Mouse (Mus musculus): Measurements from ENCODE around the gene Plxdc2. TPM values are rescaled to one million over a fixed set of nuclear protein-coding genes. Genes with fewer than 3 reads are reported as not detected.

Gene Plxdc2
- polyA plus RNA-seq, 1 experiment from 2014 or later: 15.7 TPM

DNA sequence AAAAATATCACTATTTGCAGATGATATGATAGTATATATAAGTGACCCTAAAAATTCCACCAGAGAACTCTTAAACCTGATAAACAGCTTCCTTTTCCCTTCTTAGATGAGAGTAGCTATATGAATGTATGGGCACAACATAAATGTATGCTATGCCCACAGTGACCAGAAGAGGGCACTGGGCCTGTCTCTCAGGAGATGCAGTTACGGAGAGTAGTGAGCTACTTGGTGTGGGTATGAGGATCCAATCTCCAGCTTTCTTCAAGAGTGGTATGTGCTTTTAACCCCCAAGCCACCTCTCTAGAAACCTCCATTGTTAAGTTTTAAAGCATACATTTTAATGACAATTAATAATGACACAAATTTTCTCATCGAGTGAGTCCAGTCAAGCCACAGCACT, 350.1 kb downstream of the Plxdc2 start:
- no peaks in the 10 kb centered on the region for H3K27me3 ChIP-seq (ENCODE audit: control insufficient read depth, insufficient read depth, low read length)
- H3K9me3 ChIP-seq (ENCODE audit: control insufficient read depth, low read length): no peaks in the 10 kb centered on the region
- WGBS: 83% methylated on average over 2 of the region's 2 CpGs
- no peak overlapping the region for H3K4me3 ChIP-seq (ENCODE audit: control insufficient read depth in 1 of 2, insufficient read depth in 1 of 2, low read depth in 1 of 2, low read length in 2 of 2)
- no peak overlapping the region for H3K4me2 ChIP-seq (ENCODE audit: low read length)
- H3K9ac ChIP-seq (ENCODE audit: low read length): no peak overlapping the region
- ATAC-seq (ENCODE audit: insufficient number of reproducible peaks, insufficient read depth, low FRiP score, low read depth): no peak
- no peaks in the 10 kb centered on the region for H3K36me3 ChIP-seq (ENCODE audit: control insufficient read depth, insufficient read depth, low read length)
- H3K4me1 ChIP-seq (ENCODE audit: control insufficient read depth in 2 of 2, insufficient read depth in 2 of 2, low read length in 2 of 2): no peaks in the 10 kb centered on the region
- no peak overlapping the region for H3K27ac ChIP-seq (replicated peaks in 1 of 2; ENCODE audit: control insufficient read depth in 1 of 2, insufficient read depth in 1 of 2, low read depth in 2 of 2, low read length in 2 of 2)

DNA sequence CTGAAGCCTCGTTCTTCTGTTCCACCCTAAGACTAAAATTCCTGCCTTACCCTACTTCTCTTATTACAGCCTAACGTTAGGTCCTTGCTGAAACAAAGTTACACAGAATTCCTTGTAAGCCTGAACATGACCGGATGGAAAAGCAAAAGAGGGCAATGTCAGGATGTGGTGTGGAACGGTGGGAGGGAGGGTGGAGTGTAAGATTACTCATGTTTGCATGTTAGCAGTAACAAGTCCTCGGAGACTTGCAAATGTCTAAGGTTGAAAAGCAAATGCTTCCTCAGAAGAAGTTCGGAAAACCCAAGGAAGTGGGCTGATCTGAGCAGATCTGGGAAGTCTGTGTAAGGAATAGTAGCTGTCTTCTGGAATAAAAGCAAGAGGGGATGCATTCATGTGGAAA, 353.8 kb downstream of the Plxdc2 start:
- Histone ChIP-seq H3K9me3 (ENCODE audit: control insufficient read depth, low read length) (no peaks in the 10 kb centered on the region), H3K27me3 (ENCODE audit: control insufficient read depth, insufficient read depth, low read length) (no peaks in the 10 kb centered on the region), H3K27ac (replicated peaks in 1 of 2; ENCODE audit: control insufficient read depth in 1 of 2, insufficient read depth in 1 of 2, low read depth in 2 of 2, low read length in 2 of 2) (no peak overlapping the region), H3K4me1 (ENCODE audit: control insufficient read depth in 2 of 2, insufficient read depth in 2 of 2, low read length in 2 of 2) (no peaks in the 10 kb centered on the region), H3K4me3 (ENCODE audit: control insufficient read depth in 1 of 2, insufficient read depth in 1 of 2, low read depth in 1 of 2, low read length in 2 of 2) (no peak overlapping the region), H3K9ac (ENCODE audit: low read length) (no peak overlapping the region), H3K36me3 (ENCODE audit: control insufficient read depth, insufficient read depth, low read length) (no peaks in the 10 kb centered on the region), H3K4me2 (ENCODE audit: low read length) (no peak overlapping the region)
- no peak for ATAC-seq (ENCODE audit: insufficient number of reproducible peaks, insufficient read depth, low FRiP score, low read depth)
- 67% methylated on average over 6 of the region's 6 CpGs for WGBS

DNA sequence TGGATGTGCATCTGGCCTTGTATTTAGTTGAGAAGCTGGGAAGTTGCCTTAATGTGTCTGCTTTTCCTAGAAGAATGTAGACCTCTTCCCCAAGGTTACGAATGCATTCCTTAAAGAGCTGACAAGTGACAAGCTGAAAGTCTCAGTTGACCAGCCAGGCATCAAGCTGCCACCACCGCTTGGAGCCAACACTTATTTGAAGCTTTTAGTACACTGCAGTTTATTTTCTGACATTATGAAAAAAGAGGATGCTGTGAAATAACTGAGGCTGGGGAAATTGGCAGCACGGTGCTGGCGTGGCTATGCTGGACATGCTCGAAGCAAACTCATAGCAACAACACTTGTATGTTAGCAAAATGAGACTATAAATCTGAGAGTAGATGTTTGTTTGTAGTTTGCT, 374.9 kb downstream of the Plxdc2 start:
- H3K9me3 ChIP-seq (ENCODE audit: control insufficient read depth, low read length): no peaks in the 10 kb centered on the region
- 88% methylated on average over 5 of the region's 5 CpGs for WGBS
- H3K4me2 ChIP-seq (ENCODE audit: low read length): no peak overlapping the region
- H3K4me3 ChIP-seq (ENCODE audit: control insufficient read depth in 1 of 2, insufficient read depth in 1 of 2, low read depth in 1 of 2, low read length in 2 of 2): no peak overlapping the region
- H3K9ac ChIP-seq (ENCODE audit: low read length): no peak overlapping the region
- H3K27ac ChIP-seq (replicated peaks in 1 of 2; ENCODE audit: control insufficient read depth in 1 of 2, insufficient read depth in 1 of 2, low read depth in 2 of 2, low read length in 2 of 2): no peak overlapping the region
- no peaks in the 10 kb centered on the region for H3K36me3 ChIP-seq (ENCODE audit: control insufficient read depth, insufficient read depth, low read length)
- H3K4me1 ChIP-seq (ENCODE audit: control insufficient read depth in 2 of 2, insufficient read depth in 2 of 2, low read length in 2 of 2): no peaks in the 10 kb centered on the region; a peak in 1 of 4 replicates
- no peaks in the 10 kb centered on the region for H3K27me3 ChIP-seq (ENCODE audit: control insufficient read depth, insufficient read depth, low read length)
- no peak for ATAC-seq (ENCODE audit: insufficient number of reproducible peaks, insufficient read depth, low FRiP score, low read depth)

DNA sequence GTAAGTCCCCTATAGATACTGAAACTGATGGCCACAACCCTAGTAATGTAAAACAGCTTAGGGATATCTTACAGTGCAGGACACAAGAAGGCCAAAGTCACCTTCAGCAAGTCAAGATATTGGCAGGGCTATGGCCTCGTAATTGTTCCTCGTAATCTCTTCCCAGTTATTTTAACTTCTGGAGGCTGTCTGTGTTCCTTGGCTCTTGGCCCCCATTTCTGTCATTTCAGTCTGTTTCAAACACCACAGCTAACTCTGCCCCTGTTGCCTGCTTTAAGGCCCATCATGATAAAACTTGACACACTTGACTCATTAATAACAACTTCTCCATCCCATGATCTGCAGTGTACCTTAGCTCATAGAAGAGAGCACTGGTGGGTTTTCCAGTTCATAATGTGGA, 378.3 kb downstream of the Plxdc2 start:
- no peak for ATAC-seq (ENCODE audit: insufficient number of reproducible peaks, insufficient read depth, low FRiP score, low read depth)
- 22% methylated on average over 2 of the region's 2 CpGs for WGBS
- H3K9me3 ChIP-seq (ENCODE audit: control insufficient read depth, low read length): no peaks in the 10 kb centered on the region
- peaks cover 0 to 2% of the 10 kb centered on the region in 2 experiments; a peak in 3 of 4 replicates for H3K4me1 ChIP-seq (ENCODE audit: control insufficient read depth in 2 of 2, insufficient read depth in 2 of 2, low read length in 2 of 2)
- H3K4me3 ChIP-seq (ENCODE audit: control insufficient read depth in 1 of 2, insufficient read depth in 1 of 2, low read depth in 1 of 2, low read length in 2 of 2): no peak overlapping the region
- H3K9ac ChIP-seq (ENCODE audit: low read length): no peak overlapping the region
- no peaks in the 10 kb centered on the region for H3K27me3 ChIP-seq (ENCODE audit: control insufficient read depth, insufficient read depth, low read length)
- no peak overlapping the region for H3K4me2 ChIP-seq (ENCODE audit: low read length)
- H3K36me3 ChIP-seq (ENCODE audit: control insufficient read depth, insufficient read depth, low read length): no peaks in the 10 kb centered on the region
- H3K27ac ChIP-seq (replicated peaks in 1 of 2; ENCODE audit: control insufficient read depth in 1 of 2, insufficient read depth in 1 of 2, low read depth in 2 of 2, low read length in 2 of 2): no peak overlapping the region

DNA sequence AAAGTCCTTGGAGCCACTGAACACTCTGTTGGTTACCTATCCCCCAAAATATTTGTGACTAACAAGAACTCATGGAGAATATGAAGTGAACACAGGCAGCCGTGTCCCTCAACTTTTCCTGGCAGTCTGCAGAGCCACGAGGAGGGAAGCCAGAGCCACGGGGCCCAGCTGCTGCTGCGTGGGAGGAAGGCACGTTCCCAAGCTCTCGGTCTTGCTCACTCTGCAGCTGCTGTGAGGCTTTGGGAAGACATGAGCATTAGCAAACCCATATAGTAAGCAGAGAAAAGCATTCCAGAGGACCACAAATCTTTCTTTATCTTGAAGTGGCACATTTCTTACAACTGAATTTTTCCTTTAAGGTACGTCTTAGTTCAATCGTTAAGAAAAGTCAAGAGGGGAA, 382.1 kb downstream of the Plxdc2 start:
- Histone ChIP-seq H3K9ac (ENCODE audit: low read length) (no peak overlapping the region), H3K27me3 (ENCODE audit: control insufficient read depth, insufficient read depth, low read length) (no peaks in the 10 kb centered on the region), H3K4me1 (ENCODE audit: control insufficient read depth in 2 of 2, insufficient read depth in 2 of 2, low read length in 2 of 2) (peaks cover 0 to 2% of the 10 kb centered on the region in 2 experiments; a peak in 3 of 4 replicates), H3K27ac (replicated peaks in 1 of 2; ENCODE audit: control insufficient read depth in 1 of 2, insufficient read depth in 1 of 2, low read depth in 2 of 2, low read length in 2 of 2) (peak overlapping the region in 1 of 2 experiments; percentile 10; a peak in 2 of 4 replicates), H3K9me3 (ENCODE audit: control insufficient read depth, low read length) (no peaks in the 10 kb centered on the region), H3K4me3 (ENCODE audit: control insufficient read depth in 1 of 2, insufficient read depth in 1 of 2, low read depth in 1 of 2, low read length in 2 of 2) (no peak overlapping the region), H3K36me3 (ENCODE audit: control insufficient read depth, insufficient read depth, low read length) (no peaks in the 10 kb centered on the region), H3K4me2 (ENCODE audit: low read length) (peak overlapping the region; percentile 21; the same call in 1 of the 2 replicates)
- whole genome bisulfite sequencing: 18% methylated on average over 8 of the region's 8 CpGs
- no peak for ATAC-seq (ENCODE audit: insufficient number of reproducible peaks, insufficient read depth, low FRiP score, low read depth)

DNA sequence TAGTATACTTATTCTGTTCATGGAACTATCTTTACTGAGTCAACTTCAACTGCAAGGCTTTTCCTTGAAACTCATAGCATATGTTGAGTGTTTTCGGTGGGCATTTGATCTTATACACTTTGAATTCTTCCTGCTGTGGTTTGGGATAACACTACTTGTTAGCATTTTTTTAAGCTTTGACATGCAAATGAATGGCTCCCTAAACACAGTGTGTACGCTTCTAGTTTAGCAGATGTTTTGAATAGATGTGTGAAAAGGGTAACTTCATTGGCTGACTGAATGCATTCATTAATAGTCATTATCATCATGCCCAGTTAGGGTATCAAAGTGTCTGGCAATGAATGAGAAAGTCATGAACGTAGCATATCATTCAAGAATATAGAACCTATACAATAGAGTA, 385.7 kb downstream of the Plxdc2 start:
- peaks cover 0 to 2% of the 10 kb centered on the region in 2 experiments; a peak in 2 of 4 replicates for H3K4me1 ChIP-seq (ENCODE audit: control insufficient read depth in 2 of 2, insufficient read depth in 2 of 2, low read length in 2 of 2)
- no peak for ATAC-seq (ENCODE audit: insufficient number of reproducible peaks, insufficient read depth, low FRiP score, low read depth)
- H3K4me3 ChIP-seq (ENCODE audit: control insufficient read depth in 1 of 2, insufficient read depth in 1 of 2, low read depth in 1 of 2, low read length in 2 of 2): no peak overlapping the region
- 91% methylated on average over 3 of the region's 3 CpGs for WGBS
- no peaks in the 10 kb centered on the region for H3K36me3 ChIP-seq (ENCODE audit: control insufficient read depth, insufficient read depth, low read length)
- H3K27me3 ChIP-seq (ENCODE audit: control insufficient read depth, insufficient read depth, low read length): no peaks in the 10 kb centered on the region
- no peak overlapping the region for H3K4me2 ChIP-seq (ENCODE audit: low read length)
- no peak overlapping the region for H3K27ac ChIP-seq (replicated peaks in 1 of 2; ENCODE audit: control insufficient read depth in 1 of 2, insufficient read depth in 1 of 2, low read depth in 2 of 2, low read length in 2 of 2)
- no peak overlapping the region for H3K9ac ChIP-seq (ENCODE audit: low read length)
- no peaks in the 10 kb centered on the region for H3K9me3 ChIP-seq (ENCODE audit: control insufficient read depth, low read length)

DNA sequence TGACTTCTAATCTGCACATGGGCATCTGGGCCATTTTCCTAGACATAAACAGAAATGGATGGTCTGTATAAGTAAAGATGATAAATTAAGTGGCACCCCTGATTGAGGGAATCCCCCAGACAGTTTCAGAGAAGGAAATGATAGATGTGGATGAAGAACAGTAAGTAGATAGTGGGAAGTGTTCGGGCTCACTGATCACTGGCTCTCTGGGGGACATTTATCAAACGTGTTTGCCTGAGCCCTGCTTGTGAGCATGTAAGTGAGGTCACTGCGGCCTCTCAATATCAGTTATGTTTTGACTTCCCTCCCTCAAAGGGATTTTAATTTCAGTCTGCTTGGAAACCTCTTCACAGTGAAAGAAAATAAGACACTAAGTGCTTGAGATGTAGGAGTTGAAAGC, 387.5 kb downstream of the Plxdc2 start:
- no peak overlapping the region for H3K4me3 ChIP-seq (ENCODE audit: control insufficient read depth in 1 of 2, insufficient read depth in 1 of 2, low read depth in 1 of 2, low read length in 2 of 2)
- no peaks in the 10 kb centered on the region; a peak in 1 of 4 replicates for H3K4me1 ChIP-seq (ENCODE audit: control insufficient read depth in 2 of 2, insufficient read depth in 2 of 2, low read length in 2 of 2)
- 36% methylated on average over 3 of the region's 3 CpGs for WGBS
- no peak for ATAC-seq (ENCODE audit: insufficient number of reproducible peaks, insufficient read depth, low FRiP score, low read depth)
- no peaks in the 10 kb centered on the region for H3K9me3 ChIP-seq (ENCODE audit: control insufficient read depth, low read length)
- H3K9ac ChIP-seq (ENCODE audit: low read length): no peak overlapping the region
- H3K27me3 ChIP-seq (ENCODE audit: control insufficient read depth, insufficient read depth, low read length): no peaks in the 10 kb centered on the region
- H3K36me3 ChIP-seq (ENCODE audit: control insufficient read depth, insufficient read depth, low read length): no peaks in the 10 kb centered on the region
- no peak overlapping the region for H3K27ac ChIP-seq (replicated peaks in 1 of 2; ENCODE audit: control insufficient read depth in 1 of 2, insufficient read depth in 1 of 2, low read depth in 2 of 2, low read length in 2 of 2)
- H3K4me2 ChIP-seq (ENCODE audit: low read length): no peak overlapping the region

DNA sequence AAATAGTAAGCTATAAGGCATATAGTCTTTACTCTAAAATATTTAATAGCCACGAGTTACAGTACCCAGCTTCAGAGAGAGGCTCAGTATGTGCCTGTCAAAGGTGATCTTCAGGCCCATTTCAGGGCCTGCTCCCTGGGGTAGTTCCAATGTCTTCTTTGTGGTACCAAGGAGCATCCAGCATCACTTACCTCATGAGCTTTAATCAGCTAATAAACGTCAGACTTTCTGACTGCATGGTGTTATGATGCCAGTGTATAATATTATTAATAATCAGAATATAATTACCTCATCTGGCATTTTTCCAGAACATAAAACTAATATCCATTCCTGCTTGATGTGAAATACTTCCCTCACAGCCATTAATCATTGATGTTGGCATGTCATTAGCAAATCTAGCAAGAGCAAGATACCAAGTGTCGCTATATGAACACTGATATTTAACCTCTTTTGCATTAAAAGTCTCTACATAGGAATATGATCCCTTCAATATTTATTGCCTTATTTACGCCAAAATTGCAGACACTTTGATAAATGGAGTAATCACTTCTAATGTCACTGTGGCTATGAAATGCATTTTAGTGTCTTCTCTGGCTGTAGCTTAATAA, 393.3 kb downstream of the Plxdc2 start:
- H3K27ac ChIP-seq (replicated peaks in 1 of 2; ENCODE audit: control insufficient read depth in 1 of 2, insufficient read depth in 1 of 2, low read depth in 2 of 2, low read length in 2 of 2): no peak overlapping the region
- H3K9ac ChIP-seq (ENCODE audit: low read length): no peak overlapping the region
- no peak for ATAC-seq (ENCODE audit: insufficient number of reproducible peaks, insufficient read depth, low FRiP score, low read depth)
- H3K9me3 ChIP-seq (ENCODE audit: control insufficient read depth, low read length): no peaks in the 10 kb centered on the region
- WGBS: 79% methylated on average over 4 of the region's 4 CpGs
- no peaks in the 10 kb centered on the region for H3K27me3 ChIP-seq (ENCODE audit: control insufficient read depth, insufficient read depth, low read length)
- no peaks in the 10 kb centered on the region for H3K36me3 ChIP-seq (ENCODE audit: control insufficient read depth, insufficient read depth, low read length)
- H3K4me3 ChIP-seq (ENCODE audit: control insufficient read depth in 1 of 2, insufficient read depth in 1 of 2, low read depth in 1 of 2, low read length in 2 of 2): no peak overlapping the region
- H3K4me2 ChIP-seq (ENCODE audit: low read length): no peak overlapping the region
- no peaks in the 10 kb centered on the region for H3K4me1 ChIP-seq (ENCODE audit: control insufficient read depth in 2 of 2, insufficient read depth in 2 of 2, low read length in 2 of 2)
